Mouse (Mus musculus): Measurements from ENCODE around the gene Mical3. TPM values are rescaled to one million over a fixed set of nuclear protein-coding genes. Genes with fewer than 3 reads are reported as not detected.

Mical3 gene
- polyA plus RNA-seq, 1 experiment from 2014 or later = 20.0 TPM

- WGBS = 68% methylated on average over 7 of the region's 7 CpGs
- no peak for ATAC-seq (ENCODE audit: low FRiP score, low TSS enrichment)
These were observed 36.7 kb upstream of the Mical3 start for GRCm38 (mm10) chr6:121167381-121167975.

GRCm38 (mm10) chr6:121166098-121166552 is 35.3 kb upstream of the Mical3 start:
- ATAC-seq (ENCODE audit: low FRiP score, low TSS enrichment) = peak; percentile 83
- Histone ChIP-seq H3K36me3 (ENCODE audit: control insufficient read depth, insufficient read depth, low read length) (no peaks in the 10 kb centered on the region), H3K9ac (ENCODE audit: low read depth, low read length) (no peak overlapping the region), H3K4me3 (ENCODE audit: low read length) (no peak overlapping the region), H3K27ac (ENCODE audit: low read depth, low read length) (no peak overlapping the region), H3K4me1 (ENCODE audit: control insufficient read depth, insufficient read depth, low read length) (peaks cover 7% of the 10 kb centered on the region; the same call in 1 of the 2 replicates), H3K27me3 (ENCODE audit: control insufficient read depth, insufficient read depth, low read length) (no peaks in the 10 kb centered on the region), H3K9me3 (ENCODE audit: control insufficient read depth, low read length) (no peaks in the 10 kb centered on the region), H3K4me2 (replicated peaks; ENCODE audit: low read depth, low read length) (no peak overlapping the region)
- 26% methylated on average over 10 of the region's 10 CpGs for WGBS

More at GRCm38 (mm10) chr6:121167381-121167975, 36.7 kb upstream of the Mical3 start:
- no peaks in the 10 kb centered on the region for H3K9me3 ChIP-seq (ENCODE audit: control insufficient read depth, low read length)
- H3K27ac ChIP-seq (ENCODE audit: low read depth, low read length) = no peak overlapping the region
- H3K27me3 ChIP-seq (ENCODE audit: control insufficient read depth, insufficient read depth, low read length) = no peaks in the 10 kb centered on the region
- no peaks in the 10 kb centered on the region for H3K36me3 ChIP-seq (ENCODE audit: control insufficient read depth, insufficient read depth, low read length)
- no peak overlapping the region for H3K4me3 ChIP-seq (ENCODE audit: low read length)
- H3K9ac ChIP-seq (ENCODE audit: low read depth, low read length) = no peak overlapping the region
- no peak overlapping the region for H3K4me2 ChIP-seq (replicated peaks; ENCODE audit: low read depth, low read length)
- H3K4me1 ChIP-seq (ENCODE audit: control insufficient read depth, insufficient read depth, low read length) = peaks cover 7% of the 10 kb centered on the region; the same call in 1 of the 2 replicates

- no peak overlapping the region for H3K4me3 ChIP-seq (ENCODE audit: low read length)
- 83% methylated on average over 12 of the region's 12 CpGs for WGBS
- H3K9ac ChIP-seq (ENCODE audit: low read depth, low read length) = no peak overlapping the region
- no peak for ATAC-seq (ENCODE audit: low FRiP score, low TSS enrichment)
- H3K9me3 ChIP-seq (ENCODE audit: control insufficient read depth, low read length) = no peaks in the 10 kb centered on the region
- H3K36me3 ChIP-seq (ENCODE audit: control insufficient read depth, insufficient read depth, low read length) = no peaks in the 10 kb centered on the region
- H3K27ac ChIP-seq (ENCODE audit: low read depth, low read length) = no peak overlapping the region
- H3K4me2 ChIP-seq (replicated peaks; ENCODE audit: low read depth, low read length) = no peak overlapping the region
- no peaks in the 10 kb centered on the region for H3K27me3 ChIP-seq (ENCODE audit: control insufficient read depth, insufficient read depth, low read length)
- peaks cover 15% of the 10 kb centered on the region; the same call in 1 of the 2 replicates for H3K4me1 ChIP-seq (ENCODE audit: control insufficient read depth, insufficient read depth, low read length)
These were observed 31.8 kb upstream of the Mical3 start for GRCm38 (mm10) chr6:121162616-121163015.

GRCm38 (mm10) chr6:121160126-121160525 is 29.3 kb upstream of the Mical3 start:
- H3K27me3 ChIP-seq (ENCODE audit: control insufficient read depth, insufficient read depth, low read length) = no peaks in the 10 kb centered on the region
- H3K27ac ChIP-seq (ENCODE audit: low read depth, low read length) = no peak overlapping the region
- H3K36me3 ChIP-seq (ENCODE audit: control insufficient read depth, insufficient read depth, low read length) = no peaks in the 10 kb centered on the region
- H3K4me3 ChIP-seq (ENCODE audit: low read length) = no peak overlapping the region
- H3K4me1 ChIP-seq (ENCODE audit: control insufficient read depth, insufficient read depth, low read length) = peaks cover 7% of the 10 kb centered on the region; the same call in 1 of the 2 replicates
- 34% methylated on average over 6 of the region's 6 CpGs for WGBS
- no peak for ATAC-seq (ENCODE audit: low FRiP score, low TSS enrichment)
- no peak overlapping the region for H3K4me2 ChIP-seq (replicated peaks; ENCODE audit: low read depth, low read length)
- no peaks in the 10 kb centered on the region for H3K9me3 ChIP-seq (ENCODE audit: control insufficient read depth, low read length)
- H3K9ac ChIP-seq (ENCODE audit: low read depth, low read length) = no peak overlapping the region

- no peak overlapping the region for H3K4me3 ChIP-seq (ENCODE audit: low read length)
- WGBS = 84% methylated on average over 5 of the region's 5 CpGs
- H3K9ac ChIP-seq (ENCODE audit: low read depth, low read length) = no peak overlapping the region
- no peak overlapping the region for H3K27ac ChIP-seq (ENCODE audit: low read depth, low read length)
- ATAC-seq (ENCODE audit: low FRiP score, low TSS enrichment) = no peak
- no peaks in the 10 kb centered on the region for H3K9me3 ChIP-seq (ENCODE audit: control insufficient read depth, low read length)
- no peak overlapping the region for H3K4me2 ChIP-seq (replicated peaks; ENCODE audit: low read depth, low read length)
- no peaks in the 10 kb centered on the region for H3K36me3 ChIP-seq (ENCODE audit: control insufficient read depth, insufficient read depth, low read length)
- H3K27me3 ChIP-seq (ENCODE audit: control insufficient read depth, insufficient read depth, low read length) = no peaks in the 10 kb centered on the region
- peaks cover 7% of the 10 kb centered on the region; the same call in 1 of the 2 replicates for H3K4me1 ChIP-seq (ENCODE audit: control insufficient read depth, insufficient read depth, low read length)
These were observed 28.8 kb upstream of the Mical3 start for GRCm38 (mm10) chr6:121159616-121160015.

GRCm38 (mm10) chr6:121156030-121156429 is 25.2 kb upstream of the Mical3 start:
- WGBS = 75% methylated on average over 2 of the region's 2 CpGs
- no peaks in the 10 kb centered on the region for H3K9me3 ChIP-seq (ENCODE audit: control insufficient read depth, low read length)
- no peaks in the 10 kb centered on the region for H3K36me3 ChIP-seq (ENCODE audit: control insufficient read depth, insufficient read depth, low read length)
- no peak overlapping the region for H3K4me2 ChIP-seq (replicated peaks; ENCODE audit: low read depth, low read length)
- H3K27ac ChIP-seq (ENCODE audit: low read depth, low read length) = no peak overlapping the region
- no peak overlapping the region for H3K9ac ChIP-seq (ENCODE audit: low read depth, low read length)
- H3K27me3 ChIP-seq (ENCODE audit: control insufficient read depth, insufficient read depth, low read length) = no peaks in the 10 kb centered on the region
- no peak overlapping the region for H3K4me3 ChIP-seq (ENCODE audit: low read length)
- peaks cover 14% of the 10 kb centered on the region; the same call in 1 of the 2 replicates for H3K4me1 ChIP-seq (ENCODE audit: control insufficient read depth, insufficient read depth, low read length)
- no peak for ATAC-seq (ENCODE audit: low FRiP score, low TSS enrichment)

GRCm38 (mm10) chr6:121154451-121155300 is 23.9 kb upstream of the Mical3 start:
- Histone ChIP-seq H3K4me2 (replicated peaks; ENCODE audit: low read depth, low read length) (no peak overlapping the region), H3K27me3 (ENCODE audit: control insufficient read depth, insufficient read depth, low read length) (no peaks in the 10 kb centered on the region), H3K27ac (ENCODE audit: low read depth, low read length) (no peak overlapping the region), H3K4me3 (ENCODE audit: low read length) (no peak overlapping the region), H3K36me3 (ENCODE audit: control insufficient read depth, insufficient read depth, low read length) (no peaks in the 10 kb centered on the region), H3K9ac (ENCODE audit: low read depth, low read length) (no peak overlapping the region), H3K4me1 (ENCODE audit: control insufficient read depth, insufficient read depth, low read length) (peaks cover 7% of the 10 kb centered on the region; the same call in 1 of the 2 replicates), H3K9me3 (ENCODE audit: control insufficient read depth, low read length) (no peaks in the 10 kb centered on the region)
- WGBS = 85% methylated on average over 16 of the region's 16 CpGs
- ATAC-seq (ENCODE audit: low FRiP score, low TSS enrichment) = no peak

GRCm38 (mm10) chr6:121153177-121153576 is 22.4 kb upstream of the Mical3 start:
- no peak overlapping the region for H3K9ac ChIP-seq (ENCODE audit: low read depth, low read length)
- 0 out of 2 replicates have a peak, but pooled peaks cover 7% of the 10 kb centered on the region for H3K4me1 ChIP-seq (ENCODE audit: control insufficient read depth, insufficient read depth, low read length)
- H3K4me3 ChIP-seq (ENCODE audit: low read length) = no peak overlapping the region
- H3K9me3 ChIP-seq (ENCODE audit: control insufficient read depth, low read length) = no peaks in the 10 kb centered on the region
- WGBS = 84% methylated on average over 8 of the region's 8 CpGs
- no peak for ATAC-seq (ENCODE audit: low FRiP score, low TSS enrichment)
- H3K27me3 ChIP-seq (ENCODE audit: control insufficient read depth, insufficient read depth, low read length) = no peaks in the 10 kb centered on the region
- no peak overlapping the region for H3K4me2 ChIP-seq (replicated peaks; ENCODE audit: low read depth, low read length)
- no peak overlapping the region for H3K27ac ChIP-seq (ENCODE audit: low read depth, low read length)
- H3K36me3 ChIP-seq (ENCODE audit: control insufficient read depth, insufficient read depth, low read length) = no peaks in the 10 kb centered on the region

GRCm38 (mm10) chr6:121151732-121152131 is 20.9 kb upstream of the Mical3 start:
- no peak overlapping the region for H3K27ac ChIP-seq (ENCODE audit: low read depth, low read length)
- H3K4me2 ChIP-seq (replicated peaks; ENCODE audit: low read depth, low read length) = no peak overlapping the region
- ATAC-seq (ENCODE audit: low FRiP score, low TSS enrichment) = peak; percentile 30; the same call in 1 of the 2 replicates
- H3K9me3 ChIP-seq (ENCODE audit: control insufficient read depth, low read length) = no peaks in the 10 kb centered on the region
- H3K27me3 ChIP-seq (ENCODE audit: control insufficient read depth, insufficient read depth, low read length) = no peaks in the 10 kb centered on the region
- H3K4me1 ChIP-seq (ENCODE audit: control insufficient read depth, insufficient read depth, low read length) = peaks cover 11% of the 10 kb centered on the region
- no peak overlapping the region for H3K9ac ChIP-seq (ENCODE audit: low read depth, low read length)
- H3K4me3 ChIP-seq (ENCODE audit: low read length) = no peak overlapping the region
- WGBS = 51% methylated on average over 6 of the region's 6 CpGs
- H3K36me3 ChIP-seq (ENCODE audit: control insufficient read depth, insufficient read depth, low read length) = no peaks in the 10 kb centered on the region
